Mouse (Mus musculus): ENCODE results near the gene Slc30a4.

Gene Slc30a4

DNA sequence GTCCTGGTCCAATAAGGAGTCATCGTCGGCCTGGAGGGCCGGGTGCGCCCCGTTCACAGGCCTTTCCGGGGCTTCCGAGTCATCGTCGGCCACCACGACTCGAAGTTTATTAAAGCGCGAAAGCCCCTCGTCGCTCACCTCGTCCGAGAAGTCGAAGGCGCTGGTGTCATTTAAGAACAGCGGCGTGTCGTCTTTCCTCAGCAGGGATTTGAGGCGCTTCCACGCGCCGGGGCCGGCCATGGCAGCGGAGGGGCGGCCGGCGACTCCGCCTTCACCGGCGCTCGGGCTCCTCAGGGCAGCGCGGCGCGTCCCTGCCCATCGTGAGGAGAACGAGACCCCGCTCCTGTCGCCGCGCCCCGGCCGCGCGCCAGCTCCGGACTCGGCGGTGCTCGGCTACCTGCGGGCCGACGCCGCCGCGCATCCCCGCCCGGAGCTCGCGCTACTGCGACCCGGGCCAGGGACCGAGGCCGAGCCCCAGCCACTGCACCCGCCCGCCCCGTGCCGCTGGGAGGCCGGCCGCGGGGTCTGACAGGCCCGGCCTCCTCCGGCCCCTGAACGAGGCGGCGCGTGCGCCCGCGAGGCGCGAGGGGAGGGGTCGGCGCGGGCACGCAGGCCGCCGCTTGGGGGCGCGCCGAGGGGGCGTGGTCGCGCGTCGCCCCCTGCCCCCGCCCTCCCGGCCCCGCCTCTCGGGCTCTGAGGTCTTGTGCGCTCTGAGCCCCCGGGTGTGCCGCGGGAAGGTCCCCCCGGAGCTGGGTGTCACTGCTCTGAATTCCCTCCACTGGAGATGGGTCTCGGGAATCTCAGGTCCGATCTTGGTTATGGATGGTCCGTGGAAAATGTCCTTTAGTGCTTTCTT is at the start of gene Slc30a4:
Slc30a4 (minus strand) TSS at position 483 of the 856 bp plus-strand sequence.
- peak; percentile 83 for DNase-seq

DNA sequence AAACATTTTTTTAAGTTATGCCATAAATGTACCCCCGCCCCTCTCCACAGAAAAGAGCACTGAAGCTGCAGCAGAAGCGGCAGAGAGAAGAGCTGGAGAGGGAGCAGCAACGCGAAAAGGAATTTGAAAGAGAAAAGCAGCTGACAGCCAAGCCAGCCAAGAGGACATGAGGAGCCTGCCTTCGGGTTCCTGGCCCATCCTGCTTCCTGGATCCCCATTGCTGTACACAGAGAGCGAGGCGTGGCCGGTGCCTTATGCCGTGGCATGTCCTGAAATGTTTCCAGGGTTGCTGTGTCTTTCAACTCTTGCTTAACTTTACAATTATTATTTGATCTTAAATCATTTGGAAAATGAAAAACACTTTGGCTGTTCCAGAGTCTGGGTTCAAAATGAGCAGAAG is 44.0 kb upstream of the Slc30a4 start:
- no peak for DNase-seq

DNA sequence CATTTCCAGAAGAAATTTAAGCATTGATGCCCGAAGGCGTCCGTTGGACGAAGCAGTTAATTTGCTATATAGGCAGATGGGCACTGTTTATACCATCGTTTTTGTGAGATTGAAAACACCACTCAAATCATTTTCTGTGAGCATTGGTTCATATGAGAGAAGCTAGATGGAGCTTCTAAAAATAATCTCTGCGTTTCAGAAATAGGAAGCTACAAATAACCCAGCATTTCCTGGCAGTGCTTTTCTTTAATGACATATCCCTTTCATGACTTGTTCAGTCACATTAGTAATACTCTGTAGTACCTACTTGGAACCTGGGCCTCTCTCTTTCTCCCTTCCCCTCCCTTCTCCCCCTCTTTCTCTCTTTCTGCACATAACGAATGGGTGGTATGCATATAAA is 36.6 kb upstream of the Slc30a4 start:
- DNase-seq, result no peak

DNA sequence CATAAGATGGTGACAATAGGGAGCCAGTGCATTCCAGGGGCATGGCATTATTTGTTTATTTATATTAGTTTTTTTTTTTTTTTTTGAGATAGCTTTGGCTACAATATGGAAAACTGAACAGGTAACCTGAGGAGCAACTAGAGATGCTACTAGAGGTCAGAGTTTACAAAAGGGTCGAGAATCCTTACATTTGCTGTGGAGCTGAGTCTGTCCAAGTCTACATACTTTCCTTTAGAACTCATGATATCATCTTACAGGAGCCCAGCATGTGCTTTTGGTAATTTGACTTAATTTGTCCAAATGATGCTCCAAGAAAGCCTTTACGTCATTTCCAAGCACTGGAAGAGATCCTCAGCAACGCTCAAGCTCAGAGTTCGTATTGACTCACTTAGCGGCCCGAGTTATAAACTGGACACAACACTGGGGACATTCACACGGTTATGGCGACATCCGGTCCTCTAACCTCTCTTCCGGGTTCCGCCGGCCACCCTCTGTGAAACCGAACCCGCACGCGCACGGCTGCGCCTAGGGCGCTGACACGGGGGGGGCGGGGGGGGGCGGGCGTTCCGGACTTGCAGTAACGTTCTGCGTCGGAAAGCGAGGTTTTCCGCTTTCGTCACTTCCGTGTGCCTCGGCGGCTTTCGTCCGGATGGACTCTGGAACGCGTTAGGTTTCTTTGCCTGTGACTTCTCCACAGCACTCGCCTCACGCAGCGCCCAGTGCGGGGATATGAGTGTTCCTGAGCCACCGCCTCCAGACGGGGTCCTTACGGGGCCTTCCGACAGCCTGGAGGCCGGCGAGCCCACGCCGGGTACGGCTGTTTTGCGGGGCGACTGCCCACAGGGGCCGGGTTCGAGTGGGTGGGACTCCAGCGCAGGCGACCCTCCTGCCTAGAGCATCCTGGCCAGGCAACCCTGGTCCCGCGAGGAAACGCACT is 35.7 kb upstream of the Slc30a4 start, which contains the start of gene Bloc1s6:
Bloc1s6 (plus strand) TSS at position 610 of the 937 bp plus-strand sequence.
- DNase-seq, result peak; percentile 92

DNA sequence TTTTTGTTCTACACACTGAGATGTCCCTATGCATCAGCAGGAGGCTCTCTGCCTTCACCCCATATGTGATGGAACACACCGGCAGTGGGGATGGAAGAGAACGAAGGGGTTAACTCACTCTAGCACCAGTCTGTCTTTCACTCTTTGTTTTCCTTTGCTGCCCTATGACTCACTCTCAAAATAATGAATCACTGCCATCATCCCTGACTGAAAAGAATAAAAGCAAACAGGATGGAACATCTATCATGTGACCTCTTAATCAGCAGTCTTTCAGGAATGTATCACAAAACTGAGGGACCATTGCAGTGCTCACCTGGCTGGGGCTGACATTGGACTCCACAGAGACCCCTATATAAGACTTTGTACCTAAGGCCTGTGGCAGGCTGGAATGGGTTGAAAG is 29.0 kb upstream of the Slc30a4 start:
- no peak for DNase-seq

DNA sequence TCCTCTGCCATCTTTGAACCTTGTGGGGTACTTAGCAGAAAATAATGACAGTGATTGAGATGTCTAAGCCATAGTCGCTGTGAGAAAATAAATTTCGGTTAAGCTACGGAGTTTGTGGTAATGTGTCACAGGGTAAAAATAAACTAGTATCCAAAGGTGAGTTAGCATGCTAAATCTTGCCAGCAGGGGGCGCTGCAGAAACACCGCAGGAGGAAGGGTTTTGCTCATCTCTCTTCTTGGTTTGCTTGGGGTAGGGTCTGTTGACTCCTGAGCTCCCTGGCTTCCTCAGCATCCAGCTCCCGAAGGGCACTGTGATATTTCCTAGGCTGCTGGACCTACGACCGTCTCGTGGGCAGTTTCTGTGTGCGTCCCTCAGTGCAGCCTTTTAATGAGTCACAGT is 23.1 kb upstream of the Slc30a4 start:
- DNase-seq, result no peak

DNA sequence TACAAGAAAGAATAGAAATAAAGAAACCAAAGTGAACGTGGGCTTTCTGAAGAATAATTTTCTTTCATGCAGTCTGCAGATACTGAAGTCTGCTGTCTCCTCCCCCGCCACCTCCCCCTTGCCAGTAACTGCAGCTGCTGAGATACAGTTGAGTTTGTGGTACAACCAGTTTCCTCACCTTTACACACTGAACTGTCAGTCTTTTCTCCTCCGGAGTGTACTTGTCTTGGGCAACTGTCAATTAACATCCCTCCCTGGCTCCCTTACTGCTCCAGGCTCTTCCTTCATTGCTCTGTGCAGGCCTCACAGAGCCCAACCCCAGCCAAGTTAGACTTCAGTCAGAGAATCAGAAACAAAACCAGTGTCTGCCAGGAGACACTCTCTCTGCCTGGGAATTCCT is 18.1 kb upstream of the Slc30a4 start:
- DNase-seq, result no peak

DNA sequence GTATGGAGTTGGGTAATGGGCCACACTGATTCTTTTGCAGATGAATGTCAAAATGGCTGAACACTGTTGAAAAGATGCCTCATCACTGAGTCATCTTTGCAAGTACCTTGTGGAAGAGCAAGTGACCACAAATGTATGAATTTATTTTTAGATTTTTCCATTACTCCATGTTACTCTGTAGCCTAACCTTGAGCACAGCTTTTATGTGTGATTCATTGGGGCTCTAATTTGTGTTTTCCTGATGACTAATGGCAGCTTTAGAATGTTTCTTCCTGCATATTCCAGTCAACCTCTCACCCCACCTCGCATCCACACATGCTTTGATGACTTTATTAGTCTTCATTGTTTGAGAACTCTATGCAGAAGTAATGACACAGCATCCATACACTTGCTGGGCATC is 16.8 kb upstream of the Slc30a4 start:
- DNase-seq, result no peak

DNA sequence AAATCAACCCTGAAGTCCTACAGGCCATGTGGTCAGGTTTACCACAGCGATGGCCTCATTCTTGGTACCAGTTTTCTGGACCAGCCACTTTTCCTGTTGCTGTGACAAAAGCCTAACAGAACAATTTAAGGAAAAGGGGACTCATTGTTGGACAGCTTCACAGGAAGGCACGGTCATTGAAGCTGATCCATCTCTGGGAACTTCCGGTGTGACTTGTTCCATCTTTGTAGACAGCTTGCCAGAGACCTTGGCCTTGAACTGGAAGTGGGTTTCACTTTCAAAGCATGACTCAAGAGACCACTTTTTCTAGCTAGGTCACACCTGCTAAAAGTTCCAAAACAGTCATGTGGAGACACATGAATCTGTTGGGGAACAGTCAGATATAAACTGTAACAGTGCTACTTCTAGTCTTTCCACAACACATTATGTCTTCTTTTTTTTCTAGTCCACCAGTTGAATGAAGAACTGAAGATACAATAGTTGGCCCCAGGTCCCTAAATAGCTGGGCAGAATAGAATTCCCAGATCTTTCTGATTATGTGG is 13.9 kb upstream of the Slc30a4 start:
- no peak for DNase-seq

DNA sequence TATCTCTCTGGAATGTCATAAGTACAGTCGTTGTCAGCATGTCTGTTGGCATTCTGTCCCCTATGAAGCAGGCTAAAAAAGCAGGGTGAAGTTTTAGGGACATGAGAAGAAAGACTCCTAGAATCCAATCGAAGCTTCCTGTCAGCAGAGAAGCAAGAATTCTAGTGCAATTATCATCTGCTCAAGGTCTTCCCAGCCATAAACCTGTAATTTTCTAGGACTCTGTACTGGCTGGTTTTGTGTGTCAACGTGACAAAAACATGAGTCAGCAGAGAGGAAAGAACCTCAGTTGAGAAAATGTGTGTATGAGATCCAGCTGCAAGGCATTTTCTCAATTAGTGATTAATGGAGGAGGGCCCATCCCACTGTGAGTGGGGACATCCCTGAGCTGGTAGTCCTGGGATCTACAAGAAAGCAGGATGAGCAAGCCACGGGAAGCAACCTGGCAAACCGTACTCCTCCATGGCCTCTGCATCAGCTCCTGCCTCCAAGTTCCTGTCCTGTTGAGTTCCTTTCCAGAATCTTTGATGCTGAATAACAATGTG is 12.8 kb upstream of the Slc30a4 start:
- no peak for DNase-seq

DNA sequence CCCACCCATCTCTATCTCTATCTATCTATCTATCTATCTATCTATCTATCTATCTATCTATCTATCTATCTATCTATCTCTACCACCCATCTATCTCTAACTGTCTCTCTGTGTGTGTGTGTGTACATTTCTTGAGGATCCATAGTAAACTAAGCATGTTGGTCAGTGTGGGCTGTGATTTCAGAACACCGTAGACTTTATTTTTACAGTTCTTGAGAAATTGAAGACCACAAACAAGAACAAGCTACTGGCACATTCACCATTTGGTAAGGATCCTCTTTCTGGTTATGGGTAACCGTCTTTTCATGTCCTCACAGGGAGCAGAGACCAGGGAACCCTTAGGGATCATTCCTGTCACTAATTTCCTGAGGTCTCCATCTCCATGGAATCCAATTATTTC is 10.4 kb upstream of the Slc30a4 start:
- no peak for DNase-seq

DNA sequence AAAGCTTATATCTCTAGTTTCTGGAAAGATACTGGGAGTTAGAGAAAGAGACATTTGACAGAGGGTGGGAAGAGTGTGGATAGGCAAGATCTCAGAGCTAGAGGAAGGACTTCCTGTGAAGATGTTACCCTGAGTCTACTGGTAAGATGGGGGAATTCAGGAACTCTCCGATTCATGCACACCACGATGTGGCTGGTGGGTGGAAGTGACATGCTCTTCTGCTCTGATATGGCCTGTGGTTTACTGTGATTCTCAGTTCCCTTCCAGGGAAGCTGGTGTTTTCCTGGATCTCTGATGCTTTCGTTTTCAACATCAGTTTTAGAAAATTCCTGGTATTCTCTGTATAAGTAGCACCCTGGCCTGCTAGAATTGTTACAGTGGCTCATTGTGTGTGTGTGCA is 9.4 kb upstream of the Slc30a4 start:
- DNase-seq, result no peak

DNA sequence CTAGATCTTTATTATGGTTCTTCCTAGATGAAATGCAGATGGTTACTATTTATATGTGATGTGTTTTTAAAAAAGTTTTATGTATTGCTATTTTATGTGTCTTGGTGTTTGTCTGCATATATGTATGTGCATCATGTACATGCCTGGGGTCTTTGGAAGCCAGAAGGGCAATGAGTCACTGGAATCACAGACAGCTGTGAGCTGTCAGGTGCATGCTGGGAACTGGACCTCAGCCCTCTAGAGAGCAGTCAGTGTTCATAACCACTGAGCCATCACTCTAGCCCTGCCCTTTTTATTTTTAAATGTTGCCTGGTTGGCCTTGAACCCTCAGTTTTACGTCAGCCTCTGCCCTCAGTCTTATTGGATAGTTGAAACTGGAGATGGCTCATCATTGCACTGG is 6.7 kb upstream of the Slc30a4 start:
- no peak for DNase-seq

DNA sequence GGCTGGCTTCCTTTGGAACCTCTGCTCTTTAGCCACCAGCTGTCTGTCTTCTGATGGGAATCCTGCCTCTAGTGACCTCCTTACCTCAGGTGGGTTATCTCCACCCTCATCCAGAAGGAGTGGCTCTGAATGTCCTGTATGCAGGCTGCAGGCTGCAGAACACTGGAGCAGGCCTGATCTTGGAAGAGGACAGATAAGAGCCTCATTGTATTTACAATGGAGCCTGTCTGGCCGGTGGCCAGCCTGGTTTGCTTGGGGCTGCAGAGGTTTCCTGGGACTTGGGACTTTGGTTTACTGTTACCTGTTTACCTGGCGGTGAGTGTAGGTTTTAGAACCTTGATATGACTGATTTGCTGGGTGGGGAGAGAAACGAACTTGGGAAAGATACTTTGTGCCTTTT is 5.6 kb upstream of the Slc30a4 start:
- DNase-seq, result no peak

DNA sequence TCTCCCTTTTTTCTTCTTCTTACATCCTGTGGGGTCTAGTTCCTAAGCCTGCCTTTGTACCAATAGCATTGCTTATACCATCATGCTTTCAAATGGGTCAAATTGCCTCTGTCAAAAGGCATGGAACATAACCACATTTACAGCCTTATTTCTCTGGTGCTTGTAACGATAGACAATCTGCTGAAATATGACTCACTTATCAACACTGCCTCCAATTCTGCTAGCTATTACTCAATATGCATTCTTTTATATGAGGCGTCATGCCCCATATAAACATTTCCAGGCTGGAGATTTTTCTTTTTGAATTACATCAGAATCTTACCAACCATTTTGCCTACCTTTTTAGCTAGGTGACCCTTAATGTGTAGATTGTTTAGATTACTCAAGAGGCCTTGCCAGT is 2.1 kb upstream of the Slc30a4 start:
- no peak for DNase-seq

DNA sequence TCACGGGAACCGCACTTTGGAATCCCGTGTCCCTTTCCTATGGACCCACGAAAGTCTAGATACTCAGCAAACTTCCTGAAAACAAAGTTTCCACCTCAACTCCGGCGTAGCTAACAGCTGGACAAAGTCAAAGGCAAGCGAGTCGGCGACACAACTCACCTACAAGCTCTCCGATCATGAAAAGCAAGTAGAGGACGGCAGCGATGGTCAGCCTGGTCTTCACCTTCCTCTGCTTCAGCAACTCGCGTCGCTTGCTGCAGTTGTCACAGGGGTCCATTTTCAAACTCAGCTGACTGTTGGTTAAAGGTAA is 637 bp downstream of the Slc30a4 start:
- DNase-seq, result no peak

DNA sequence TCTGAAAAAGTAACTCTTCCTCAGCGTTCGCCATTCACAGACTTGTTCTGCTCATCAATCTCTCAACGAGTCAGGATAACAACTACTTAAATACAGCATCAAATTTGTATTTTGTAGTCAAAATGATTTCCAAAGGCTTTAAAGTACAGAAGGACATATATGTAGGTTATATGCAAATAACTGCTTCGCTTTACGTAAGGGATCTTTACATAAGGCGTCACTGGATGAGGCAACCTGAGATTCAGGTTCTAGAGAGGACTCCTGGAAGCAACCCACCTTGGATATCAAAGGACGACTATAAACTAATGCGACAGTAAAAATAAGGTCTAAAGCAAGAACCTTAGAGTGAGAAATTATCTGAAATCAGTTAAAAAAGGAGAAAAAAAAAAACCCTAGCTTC is 1.5 kb downstream of the Slc30a4 start:
- no peak for DNase-seq

DNA sequence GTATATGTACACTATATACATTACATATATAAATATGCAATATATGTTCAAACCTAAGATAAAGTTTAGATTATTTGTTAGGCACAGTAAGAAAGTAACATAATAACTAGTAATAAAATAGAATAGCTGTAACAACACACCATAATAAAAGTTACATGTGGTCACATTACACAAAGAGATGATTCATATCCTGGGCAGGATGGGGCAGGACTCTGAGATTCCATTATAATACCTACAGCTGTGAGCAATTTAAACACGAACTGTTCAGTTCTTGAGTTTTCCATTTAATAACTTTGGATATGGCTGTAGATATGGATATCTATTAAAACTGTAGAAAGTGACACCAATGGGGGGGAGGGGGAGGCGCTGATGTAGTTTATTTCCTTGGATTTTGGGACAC is 4.9 kb downstream of the Slc30a4 start:
- DNase-seq, result no peak

DNA sequence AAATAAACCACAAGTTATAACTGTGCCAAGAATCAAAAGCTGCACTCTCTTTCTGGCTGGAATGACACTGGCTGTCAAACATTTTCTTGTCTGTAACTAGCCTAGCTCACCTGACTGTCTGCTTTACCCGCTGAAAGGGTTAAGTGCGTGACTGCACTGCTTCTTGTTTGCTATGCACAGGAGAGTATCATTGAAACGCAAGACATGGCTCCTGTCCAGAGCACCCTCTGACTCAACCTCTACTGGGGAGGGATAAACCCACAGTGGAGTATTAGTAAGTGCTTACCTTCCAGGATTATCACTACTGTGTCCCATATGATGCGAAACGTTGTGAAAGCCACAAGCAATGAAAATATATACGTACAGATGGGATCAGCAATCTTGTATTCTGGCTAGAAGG is 15.8 kb downstream of the Slc30a4 start:
- no peak for DNase-seq

DNA sequence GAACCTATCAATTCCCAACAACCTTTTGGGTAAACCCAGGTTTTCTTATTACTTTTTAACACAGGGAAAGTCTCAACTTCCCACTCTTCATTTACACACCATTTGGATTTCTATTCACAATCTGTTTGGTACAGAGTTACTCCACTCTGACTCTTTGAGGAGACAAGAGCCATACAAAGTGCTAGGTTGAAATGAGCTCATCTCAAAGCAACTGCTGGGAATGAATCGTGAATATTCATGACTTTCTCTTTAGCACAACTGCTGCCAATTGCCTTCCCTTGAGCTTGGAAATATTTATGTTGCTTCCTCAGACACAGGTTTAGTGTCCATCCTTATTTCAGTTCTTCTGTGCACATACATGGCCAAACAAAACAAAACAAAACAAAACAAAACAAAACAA is 18.8 kb downstream of the Slc30a4 start:
- no peak for DNase-seq

DNA sequence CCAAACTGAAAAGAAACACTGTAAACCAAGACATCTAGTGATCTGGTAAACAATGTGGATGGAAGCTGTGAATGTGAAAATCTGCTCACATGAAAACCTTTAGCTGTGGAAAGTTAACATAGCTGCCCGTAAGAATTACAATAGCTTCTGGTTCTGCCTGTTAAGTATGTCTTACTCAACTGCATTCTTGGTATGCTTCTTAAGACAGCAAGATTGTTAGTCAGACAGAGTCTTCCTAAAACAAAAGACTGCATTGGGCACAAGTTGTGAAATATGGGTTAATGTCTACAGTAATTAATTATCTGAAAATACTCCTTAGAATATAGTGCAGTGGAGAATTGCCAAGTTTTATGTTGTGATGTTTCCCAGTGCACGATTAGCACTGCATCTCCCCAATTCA is 19.9 kb downstream of the Slc30a4 start:
- no peak for DNase-seq

DNA sequence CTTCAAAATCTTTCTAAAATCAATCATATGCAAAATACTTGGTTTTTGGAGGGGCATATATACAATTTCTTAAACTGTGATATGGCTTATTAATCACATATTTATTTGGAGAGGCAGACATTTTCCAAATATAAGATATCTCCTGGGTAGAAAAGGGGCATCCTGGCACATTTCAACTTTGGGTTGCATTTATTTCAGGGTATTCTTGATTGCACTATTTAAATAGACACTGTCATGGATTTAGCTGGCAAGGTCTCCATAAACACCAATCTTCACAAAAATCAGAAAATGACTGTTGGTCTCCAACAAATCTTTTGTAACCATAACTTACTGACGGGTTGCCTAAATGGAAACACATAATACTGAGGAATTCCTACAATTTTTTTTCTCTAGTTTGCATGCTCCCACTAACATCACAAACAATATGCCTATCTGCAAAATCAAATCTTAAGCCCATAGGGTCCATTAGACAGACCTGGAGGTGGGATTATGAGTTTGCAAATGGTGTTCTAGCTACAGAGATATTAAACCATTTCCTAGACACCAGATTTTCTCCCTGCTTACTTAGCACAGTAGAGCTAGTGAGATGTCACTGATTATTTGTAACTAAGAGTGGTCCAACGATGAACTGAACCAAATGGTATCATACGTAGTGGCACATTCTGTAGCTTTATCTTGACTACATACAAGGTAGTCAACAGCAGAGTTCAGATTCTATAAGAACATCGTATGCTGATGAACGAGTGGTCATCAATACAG is 20.9 kb downstream of the Slc30a4 start:
- DNase-seq, result no peak

DNA sequence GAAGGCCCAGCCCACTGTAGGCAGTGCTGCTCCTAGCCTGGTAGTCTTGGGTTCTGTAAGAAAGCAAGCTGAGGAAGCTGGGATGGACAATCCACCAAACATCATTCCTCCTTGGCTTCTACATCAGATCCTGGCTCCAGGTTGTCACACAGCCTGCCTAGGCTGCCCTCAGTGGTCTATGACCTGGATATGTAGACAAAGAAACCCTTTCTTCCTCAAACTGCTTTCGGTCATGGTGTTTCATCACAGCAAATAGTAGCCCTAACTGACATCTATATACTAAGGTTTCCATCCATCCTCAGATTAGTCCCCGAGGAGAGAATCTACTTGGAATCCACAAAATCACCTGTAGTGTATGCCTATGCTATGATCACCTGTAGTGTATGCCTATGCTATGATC is 27.3 kb downstream of the Slc30a4 start:
- DNase-seq, result no peak
